Mouse (Mus musculus) frontal cortex, postnatal 10 days (tissue): Measurements from ENCODE around the gene Clec16a.
A peak's percentile ranks its signal among the peaks of the same experiment; 100 is the strongest.

Experiments
- DNase-seq, 2 experiments: peaks; one replicate each; pipeline ENCODE4 v3.0.0; 2022; ENCODE audit warnings: low spot score in 2 of 2, mixed read lengths in 1 of 2

Clec16a gene

GRCm38 (mm10) chr16:10642857-10643633 is 97.9 kb downstream of the Clec16a start:
- DNase-seq: no peak

DNA sequence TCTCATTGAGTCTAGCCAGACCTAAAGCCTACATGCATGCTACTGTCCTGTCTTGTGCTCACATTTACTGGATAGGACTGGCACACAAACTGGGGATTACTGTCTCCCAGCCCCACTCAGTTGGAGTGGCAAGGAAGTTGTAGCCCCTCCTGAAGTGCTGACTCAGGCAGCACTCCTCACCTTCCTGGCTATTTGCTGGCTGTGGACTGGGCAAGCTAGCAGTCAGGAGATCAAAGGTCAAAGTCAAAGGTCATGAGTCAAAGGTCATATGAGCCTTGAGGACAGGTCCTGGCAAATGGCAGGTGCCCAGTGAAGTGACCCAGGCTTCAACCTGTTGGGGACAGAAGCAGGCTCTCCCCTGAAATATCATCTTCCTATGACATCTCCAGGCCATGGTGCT is 99.1 kb downstream of the Clec16a start:
- DNase-seq: no peak

- DNase-seq: no peak
Observed at GRCm38 (mm10) chr16:10644731-10645130, 99.6 kb downstream of the Clec16a start.

DNA sequence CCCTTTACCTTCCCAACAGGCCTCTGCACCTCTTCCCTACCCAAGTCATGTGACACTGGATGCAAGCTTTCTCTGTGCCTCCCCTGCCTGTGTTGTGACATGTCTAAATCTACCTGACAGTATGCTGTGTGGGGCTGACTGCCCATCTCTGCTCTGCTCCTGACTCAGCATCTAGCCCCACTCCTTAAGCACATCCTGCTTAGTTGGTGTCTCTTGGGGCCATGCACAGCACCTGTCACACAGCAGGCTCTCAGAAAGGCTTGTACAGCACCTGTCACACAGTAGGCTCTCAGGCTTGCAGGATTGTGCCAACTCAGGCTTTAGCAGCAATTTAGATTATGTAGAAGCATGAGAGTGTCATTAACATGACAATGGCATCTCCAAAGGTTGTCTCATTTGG is 106.7 kb downstream of the Clec16a start:
- no peak for DNase-seq

- DNase-seq: no peak
Observed at GRCm38 (mm10) chr16:10652935-10653334, 107.8 kb downstream of the Clec16a start.

- no peak for DNase-seq
Observed at GRCm38 (mm10) chr16:10655236-10655635, 110.1 kb downstream of the Clec16a start.

- DNase-seq: no peak
Observed at GRCm38 (mm10) chr16:10655926-10656325, 110.8 kb downstream of the Clec16a start.

- DNase-seq: no peak
Observed at GRCm38 (mm10) chr16:10656461-10656860, 111.3 kb downstream of the Clec16a start.

GRCm38 (mm10) chr16:10656939-10657338 is 111.8 kb downstream of the Clec16a start:
- no peak for DNase-seq

DNA sequence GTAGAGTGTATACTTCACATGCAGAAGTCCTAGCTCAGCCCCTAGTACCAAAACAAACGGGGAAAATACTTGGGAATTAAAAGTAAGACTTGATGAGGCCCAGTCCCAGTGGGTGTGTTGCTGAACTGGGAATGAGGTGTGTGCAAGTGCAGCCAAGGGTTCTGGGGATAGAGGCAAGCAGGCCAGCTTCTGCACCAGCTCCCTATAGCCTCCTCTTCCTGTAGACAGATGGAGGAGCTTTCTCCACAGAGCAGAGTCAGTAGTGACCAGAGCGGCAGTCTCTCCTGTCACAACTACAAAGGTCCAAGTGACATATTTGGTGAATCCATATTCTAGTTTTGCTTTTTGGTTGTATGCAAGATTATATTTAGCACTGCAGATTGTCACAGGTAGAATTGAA is 114.1 kb downstream of the Clec16a start:
- no peak for DNase-seq

DNA sequence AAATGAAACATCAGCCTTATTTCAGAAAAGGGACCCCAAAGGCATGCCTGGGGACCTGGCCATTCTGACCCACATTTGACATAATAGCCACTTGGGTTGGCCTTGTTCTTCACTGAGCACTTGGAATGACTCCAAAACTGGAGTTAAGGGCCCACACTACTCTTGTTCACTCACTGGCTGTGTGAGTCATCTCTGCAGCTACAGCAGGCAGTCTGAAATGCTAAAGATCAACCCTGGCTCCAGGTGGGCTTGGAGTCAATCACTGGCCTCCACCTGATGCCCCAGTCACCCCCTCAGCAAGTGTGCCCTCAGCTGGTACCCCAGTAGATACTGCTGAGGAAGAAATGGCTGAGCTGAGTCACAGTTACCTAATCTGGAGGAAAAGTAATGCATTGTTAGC is 115.4 kb downstream of the Clec16a start:
- no peak for DNase-seq

DNA sequence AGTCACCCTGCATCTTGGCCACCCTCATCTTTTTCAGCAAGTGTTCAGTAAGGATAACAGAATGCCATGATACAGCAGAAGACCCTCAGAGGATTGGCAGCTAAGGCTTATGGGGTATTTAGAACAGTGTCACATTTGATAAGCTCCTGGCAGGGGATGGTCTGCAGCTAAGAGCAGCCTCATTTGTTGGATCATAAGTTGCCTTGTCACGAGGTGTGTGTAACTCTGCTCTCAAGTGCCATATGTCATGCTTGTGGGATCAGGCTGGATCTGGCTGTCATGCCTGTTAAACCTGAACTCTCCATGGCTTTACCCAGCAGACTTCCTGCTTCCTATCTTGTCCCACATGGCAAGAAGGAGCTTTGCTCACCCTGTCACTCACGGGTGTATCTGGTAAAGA is 116.2 kb downstream of the Clec16a start:
- no peak for DNase-seq

DNA sequence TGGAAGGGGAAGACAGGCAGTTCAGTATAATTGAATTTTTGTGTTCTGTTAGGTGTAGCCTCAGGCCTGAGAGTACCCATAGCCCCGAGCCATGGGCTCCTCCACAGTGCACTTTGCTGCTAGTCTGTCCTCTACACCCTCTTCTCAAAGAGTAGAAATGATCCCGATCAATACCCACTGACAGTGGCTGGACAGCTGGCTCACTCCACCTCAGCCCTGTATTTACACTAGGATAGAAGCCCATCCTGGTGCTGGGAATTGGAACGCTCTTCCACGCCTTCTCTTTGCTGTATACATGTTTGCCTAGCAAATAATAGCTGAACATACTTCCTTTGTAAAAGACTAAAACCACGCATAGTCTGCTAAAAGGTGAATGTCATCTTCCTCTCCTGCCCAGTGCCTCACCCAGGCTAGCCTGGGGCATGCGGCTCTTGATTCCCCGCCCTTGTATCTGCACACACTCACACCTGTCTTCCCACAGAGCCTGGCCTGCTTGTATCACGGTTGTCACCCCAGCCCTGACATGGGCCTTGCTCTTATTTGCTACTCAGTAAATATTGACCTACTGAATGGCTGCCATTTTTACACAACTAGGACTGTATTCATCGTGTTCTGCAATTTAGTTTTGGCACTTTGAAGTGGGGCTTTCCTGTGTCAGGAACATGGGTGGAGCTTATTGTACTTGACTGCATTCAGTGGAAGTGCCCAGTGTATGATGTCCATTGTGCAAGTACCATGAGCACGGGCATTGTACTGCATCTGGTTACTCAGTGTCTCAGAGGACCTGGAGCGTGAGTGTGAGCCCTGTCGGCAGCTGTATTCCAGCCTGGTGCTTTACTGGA is 119.0 kb downstream of the Clec16a start:
- no peak for DNase-seq

GRCm38 (mm10) chr16:10664921-10665894 is 120.1 kb downstream of the Clec16a start:
- peak in 1 of 2 experiments; percentile 32 for DNase-seq

GRCm38 (mm10) chr16:10666766-10667165 is 121.6 kb downstream of the Clec16a start:
- DNase-seq: no peak

- DNase-seq: no peak
Observed at GRCm38 (mm10) chr16:10668453-10668852, 123.3 kb downstream of the Clec16a start.

DNA sequence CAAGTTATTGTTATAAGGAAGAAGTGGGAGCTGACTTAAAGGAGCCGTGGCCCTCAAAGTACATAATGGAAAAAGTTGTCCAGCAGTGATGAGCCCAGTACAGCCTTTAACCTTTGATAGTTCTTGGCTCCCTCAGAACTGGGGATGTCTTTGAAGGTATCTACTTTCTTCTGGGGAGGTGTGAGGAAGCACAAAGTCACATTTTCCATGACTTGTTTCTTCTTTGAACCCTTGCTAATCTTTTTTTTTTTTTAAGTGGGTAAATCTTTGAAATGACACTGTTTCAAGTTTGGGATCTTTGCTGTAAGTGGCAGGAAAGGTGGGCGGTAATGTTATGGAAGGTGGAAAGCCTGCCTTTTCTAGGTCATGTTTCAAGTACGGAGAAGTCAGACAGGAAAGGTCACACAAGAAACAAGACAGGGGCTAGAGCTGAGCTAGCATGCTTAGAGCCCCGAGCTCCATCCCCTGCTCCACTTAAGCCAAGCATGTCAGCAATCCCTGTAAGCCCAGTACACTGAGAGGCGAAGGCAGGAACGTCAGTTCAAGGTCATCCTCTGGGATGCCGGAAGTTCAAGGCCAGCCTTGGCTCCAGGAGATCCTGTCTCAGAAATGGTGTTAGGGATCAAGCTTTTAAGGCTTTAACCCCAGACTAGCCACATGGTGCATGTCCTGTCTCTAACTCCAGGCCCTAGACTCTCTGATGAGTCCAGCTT is 124.0 kb downstream of the Clec16a start:
- no peak for DNase-seq

DNA sequence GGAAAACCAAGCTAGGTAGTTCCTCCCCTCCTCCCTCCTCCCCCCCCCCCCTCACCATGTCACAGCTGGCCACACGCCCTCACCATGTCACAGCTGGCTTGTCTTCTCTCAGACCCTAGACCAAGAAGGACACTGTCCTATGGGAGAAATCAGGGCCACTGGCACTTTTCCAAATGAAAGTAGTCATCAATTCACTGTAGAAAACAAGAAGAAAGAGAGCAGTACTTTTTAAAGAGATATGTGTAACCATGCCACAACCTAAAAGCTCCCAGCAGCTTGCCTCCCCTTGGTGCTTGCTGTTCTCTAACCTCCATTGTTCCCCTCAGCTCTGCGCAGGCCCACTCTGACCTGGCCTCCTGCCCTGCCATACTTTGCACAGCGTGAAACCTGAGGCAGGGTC is 124.8 kb downstream of the Clec16a start:
- DNase-seq: no peak

- no peak for DNase-seq
Observed at GRCm38 (mm10) chr16:10672490-10672889, 127.4 kb downstream of the Clec16a start.

DNA sequence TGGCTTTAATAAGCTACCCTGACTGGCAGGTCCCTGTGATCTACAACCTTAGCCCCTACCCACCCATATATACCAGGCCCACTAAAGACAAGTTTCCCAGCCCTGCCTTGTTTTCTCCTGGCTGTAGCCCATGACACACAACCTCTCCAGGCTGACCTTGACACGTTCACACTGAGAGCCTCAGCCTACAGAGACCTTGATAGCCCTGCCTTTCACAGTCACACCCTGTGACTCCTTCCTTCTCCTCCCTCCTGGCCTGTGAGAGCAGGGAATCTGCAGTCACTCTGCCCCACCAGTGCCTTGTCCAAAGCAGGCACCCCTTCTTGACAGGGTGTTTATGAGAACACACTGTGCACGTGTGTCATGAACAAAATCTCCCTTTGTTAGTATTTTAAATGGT is 128.9 kb downstream of the Clec16a start:
- no peak for DNase-seq

DNA sequence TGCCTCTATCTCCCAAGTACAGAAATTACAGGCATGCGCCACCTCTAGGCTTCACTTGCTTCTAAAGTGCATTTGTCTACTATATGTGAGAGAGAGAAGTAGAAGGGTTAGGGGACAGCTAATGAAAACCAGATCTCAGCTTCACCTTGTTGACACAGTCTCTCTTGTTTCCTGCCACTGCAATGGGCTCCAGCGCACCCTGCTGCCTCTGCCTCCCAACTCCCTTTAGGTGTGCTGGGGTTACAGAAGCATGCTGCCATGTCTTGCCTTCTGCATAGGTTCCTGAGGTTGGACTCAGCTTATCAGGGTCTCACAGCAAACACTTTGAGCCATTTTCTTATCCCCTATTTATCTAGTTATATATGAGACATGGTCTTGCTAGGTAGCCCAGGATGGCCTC is 129.8 kb downstream of the Clec16a start:
- DNase-seq: no peak
